Mouse (Mus musculus) embryonic fibroblast, embryonic 13.5 days (primary cell): Measurements from ENCODE around the gene Vars.
"Not testable (repeated sequence)": the region's sequence is repeated elsewhere in the genome, so short reads cannot be mapped to it uniquely, and the experiment has no call there.

Experiments
- CTCF ChIP-seq: IDR thresholded peaks from 2 replicates; pipeline ENCODE4 v1.5.1; 2011; ENCODE audit warnings: mild to moderate bottlenecking, control low read depth, low read length, moderate library complexity, borderline replicate concordance; ENCODE audit not compliant: insufficient read depth
- POLR2A ChIP-seq: IDR thresholded peaks from 2 replicates; pipeline ENCODE4 v1.6.1; 2011; ENCODE audit warnings: low read depth, mild to moderate bottlenecking, control low read depth, low read length, moderate library complexity

GRCm38 (mm10) chr17:34959130-34959778, 41.5 kb upstream of the Vars start, which contains the start of gene Hspa1b:
- not testable (repeated sequence) for TF ChIP-seq CTCF
- peak; percentile 78 for TF ChIP-seq POLR2A
